Mouse (Mus musculus) liver, postnatal 0 days (tissue): ENCODE results near the gene Acsm5.

Experiments used
- CTCF ChIP-seq: sonication (generic); IDR thresholded peaks from 2 replicates; pipeline ENCODE4 v1.5.1; 2016; ENCODE audit warnings: antibody characterized with exemption, low read depth
- EP300 ChIP-seq: IDR thresholded peaks from 2 replicates; pipeline ENCODE4 v1.6.1; 2016; ENCODE audit warnings: antibody characterized with exemption, low read depth, mild to moderate bottlenecking

- TF ChIP-seq CTCF = no peak
- TF ChIP-seq EP300 = no peak
Observed at GRCm38 (mm10) chr7:119545572-119545971, 26.3 kb downstream of the Acsm5 start.
